Mouse (Mus musculus): Measurements from ENCODE around the gene Rhox3e. TPM values are rescaled to one million over a fixed set of nuclear protein-coding genes. Genes with fewer than 3 reads are reported as not detected.
"Not testable (repeated sequence)": the region's sequence is repeated elsewhere in the genome, so short reads cannot be mapped to it uniquely, and the experiment has no call there.

Gene Rhox3e
- polyA plus RNA-seq (2015; fragmentation: Nextera tagmentation; extraction: Ambion mirVana): not detected in 2 replicates

DNA sequence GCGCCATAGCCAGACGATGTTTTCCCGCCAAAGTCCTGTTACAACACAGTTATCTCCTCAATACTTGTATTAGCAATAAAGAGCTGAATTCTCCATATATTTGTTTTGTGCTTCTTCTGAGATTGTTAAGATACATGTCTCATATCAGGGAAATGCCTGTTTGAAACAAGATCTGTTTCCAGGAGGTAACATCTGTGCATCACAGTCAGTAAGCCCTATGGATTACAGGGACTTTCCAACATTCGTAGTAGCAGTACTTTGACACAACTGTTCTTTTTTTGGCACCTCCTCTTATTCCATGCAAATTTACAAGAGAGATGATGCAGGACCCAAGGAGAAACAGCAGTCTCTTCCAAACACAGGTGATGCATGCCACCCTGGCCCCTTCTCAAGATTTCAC lies at the start of gene Rhox3e:
Gene Rhox3e (plus strand): TSS at position 301 of the 400 bp plus-strand sequence.
- WGBS: no CpG with 5 or more reads among the region's 4 CpGs
- not testable (repeated sequence) for H3K9ac ChIP-seq (ENCODE audit: low read depth, low read length); H3K9me3 ChIP-seq (ENCODE audit: control insufficient read depth, low read length); H3K4me3 ChIP-seq (ENCODE audit: low read length); H3K4me2 ChIP-seq (ENCODE audit: low read length); H3K27me3 ChIP-seq (replicated peaks; ENCODE audit: control insufficient read depth, insufficient read depth, low read length); H3K4me1 ChIP-seq (ENCODE audit: control insufficient read depth, insufficient read depth, low read depth, low read length); H3K36me3 ChIP-seq (ENCODE audit: control insufficient read depth, insufficient read depth, low read length); ATAC-seq; H3K27ac ChIP-seq (ENCODE audit: low read depth, low read length)

DNA sequence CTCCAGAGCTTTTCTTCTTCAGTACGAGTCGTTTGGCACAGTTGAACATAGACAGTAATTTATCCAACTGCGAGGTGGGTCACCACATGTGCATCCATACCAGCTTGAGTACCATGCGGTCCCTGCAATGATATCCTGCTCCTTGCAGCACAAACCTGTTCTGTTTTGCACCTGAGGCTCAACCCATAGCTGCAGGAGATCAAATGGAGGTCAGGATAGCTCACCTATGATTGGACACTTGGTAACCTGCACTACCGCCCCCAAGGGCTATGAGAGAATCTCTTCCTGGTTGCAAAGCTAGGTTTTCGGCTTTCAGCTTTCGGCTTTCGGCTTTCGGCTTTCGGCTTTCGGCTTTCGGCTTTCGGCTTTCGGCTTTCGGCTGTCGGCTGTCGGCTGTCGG lies 27.8 kb upstream of the Rhox3e start, which contains the start of gene Rhox4d:
Gene Rhox4d (plus strand): TSS at position 301 of the 400 bp plus-strand sequence.
- not testable (repeated sequence) for ATAC-seq; H3K27me3 ChIP-seq (replicated peaks; ENCODE audit: control insufficient read depth, insufficient read depth, low read length); H3K4me2 ChIP-seq (ENCODE audit: low read length); H3K9ac ChIP-seq (ENCODE audit: low read depth, low read length); H3K27ac ChIP-seq (ENCODE audit: low read depth, low read length); H3K4me3 ChIP-seq (ENCODE audit: low read length); H3K9me3 ChIP-seq (ENCODE audit: control insufficient read depth, low read length); H3K36me3 ChIP-seq (ENCODE audit: control insufficient read depth, insufficient read depth, low read length); H3K4me1 ChIP-seq (ENCODE audit: control insufficient read depth, insufficient read depth, low read depth, low read length)
- WGBS: 95% methylated on average over 15 of the region's 18 CpGs

DNA sequence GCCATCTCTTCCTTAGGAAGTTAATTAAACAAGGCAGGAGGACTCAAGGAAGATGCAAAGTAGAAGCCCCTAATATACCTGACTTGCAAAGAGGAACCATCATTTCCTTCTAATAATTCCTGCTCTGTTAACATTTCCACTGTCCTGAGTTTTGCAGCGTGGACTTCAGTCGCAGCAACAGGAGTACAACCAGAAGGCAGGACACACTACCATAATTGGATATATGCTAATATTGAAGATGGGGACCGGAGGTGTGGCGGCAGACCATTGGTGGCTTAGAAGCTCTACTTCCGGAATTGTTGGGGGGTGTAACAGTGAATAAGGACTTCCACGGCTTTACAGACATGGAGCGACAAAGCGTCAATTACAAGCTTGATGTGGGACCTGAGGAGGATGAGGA lies 11.7 kb upstream of the Rhox3e start, which contains the start of gene Rhox2e:
Gene Rhox2e (plus strand): TSS at position 301 of the 400 bp plus-strand sequence.
- 100% methylated on average over 2 of the region's 8 CpGs for WGBS

DNA sequence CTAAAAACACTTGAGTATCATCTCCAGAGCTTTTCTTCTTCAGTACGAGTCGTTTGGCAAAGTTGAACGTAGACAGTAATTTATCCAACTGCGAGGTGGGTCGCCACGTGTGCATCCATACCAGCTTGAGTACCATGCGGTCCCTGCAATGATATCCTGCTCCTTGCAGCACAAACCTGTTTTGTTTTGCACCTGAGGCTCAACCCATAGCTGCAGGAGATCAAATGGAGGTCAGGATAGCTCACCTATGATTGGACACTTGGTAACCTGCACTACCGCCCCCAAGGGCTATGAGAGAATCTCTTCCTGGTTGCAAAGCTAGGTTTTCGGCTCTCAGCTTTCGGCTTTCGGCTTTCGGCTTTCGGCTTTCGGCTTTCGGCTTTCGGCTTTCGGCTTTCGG lies 15.3 kb downstream of the Rhox3e start, which contains the start of gene Rhox4e:
Gene Rhox4e (plus strand): TSS at position 301 of the 400 bp plus-strand sequence.
- not testable (repeated sequence) for H3K27ac ChIP-seq (ENCODE audit: low read depth, low read length); H3K4me1 ChIP-seq (ENCODE audit: control insufficient read depth, insufficient read depth, low read depth, low read length); ATAC-seq; H3K9ac ChIP-seq (ENCODE audit: low read depth, low read length); H3K9me3 ChIP-seq (ENCODE audit: control insufficient read depth, low read length); H3K4me2 ChIP-seq (ENCODE audit: low read length); H3K36me3 ChIP-seq (ENCODE audit: control insufficient read depth, insufficient read depth, low read length); H3K4me3 ChIP-seq (ENCODE audit: low read length); H3K27me3 ChIP-seq (replicated peaks; ENCODE audit: control insufficient read depth, insufficient read depth, low read length)
- 97% methylated on average over 10 of the region's 18 CpGs for WGBS

More for the DNA sequence above, 11.7 kb upstream of the Rhox3e start, which contains the start of gene Rhox2e:
- H3K9me3 ChIP-seq (ENCODE audit: control insufficient read depth, low read length); H3K27me3 ChIP-seq (replicated peaks; ENCODE audit: control insufficient read depth, insufficient read depth, low read length); H3K9ac ChIP-seq (ENCODE audit: low read depth, low read length); H3K4me3 ChIP-seq (ENCODE audit: low read length); H3K4me2 ChIP-seq (ENCODE audit: low read length); ATAC-seq; H3K27ac ChIP-seq (ENCODE audit: low read depth, low read length); H3K36me3 ChIP-seq (ENCODE audit: control insufficient read depth, insufficient read depth, low read length); H3K4me1 ChIP-seq (ENCODE audit: control insufficient read depth, insufficient read depth, low read depth, low read length): not testable (repeated sequence)

DNA sequence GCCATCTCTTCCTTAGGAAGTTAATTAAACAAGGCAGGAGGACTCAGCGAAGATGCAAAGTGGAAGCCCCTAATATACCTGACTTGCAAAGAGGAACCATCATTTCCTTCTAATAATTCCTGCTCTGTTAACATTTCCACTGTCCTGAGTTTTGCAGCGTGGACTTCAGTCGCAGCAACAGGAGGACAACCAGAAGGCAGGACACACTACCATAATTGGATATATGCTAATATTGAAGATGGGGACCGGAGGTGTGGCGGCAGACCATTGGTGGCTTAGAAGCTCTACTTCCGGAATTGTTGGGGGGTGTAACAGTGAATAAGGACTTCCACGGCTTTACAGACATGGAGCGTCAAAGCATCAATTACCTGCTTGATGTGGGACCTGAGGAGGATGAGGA lies 29.3 kb downstream of the Rhox3e start, which contains the start of gene Rhox2f:
Gene Rhox2f (plus strand): TSS at position 301 of the 400 bp plus-strand sequence.
- H3K27me3 ChIP-seq (replicated peaks; ENCODE audit: control insufficient read depth, insufficient read depth, low read length); H3K9ac ChIP-seq (ENCODE audit: low read depth, low read length); H3K9me3 ChIP-seq (ENCODE audit: control insufficient read depth, low read length); H3K27ac ChIP-seq (ENCODE audit: low read depth, low read length); H3K36me3 ChIP-seq (ENCODE audit: control insufficient read depth, insufficient read depth, low read length); H3K4me1 ChIP-seq (ENCODE audit: control insufficient read depth, insufficient read depth, low read depth, low read length); H3K4me3 ChIP-seq (ENCODE audit: low read length); H3K4me2 ChIP-seq (ENCODE audit: low read length); ATAC-seq: not testable (repeated sequence)
- 89% methylated on average over 6 of the region's 8 CpGs for WGBS

DNA sequence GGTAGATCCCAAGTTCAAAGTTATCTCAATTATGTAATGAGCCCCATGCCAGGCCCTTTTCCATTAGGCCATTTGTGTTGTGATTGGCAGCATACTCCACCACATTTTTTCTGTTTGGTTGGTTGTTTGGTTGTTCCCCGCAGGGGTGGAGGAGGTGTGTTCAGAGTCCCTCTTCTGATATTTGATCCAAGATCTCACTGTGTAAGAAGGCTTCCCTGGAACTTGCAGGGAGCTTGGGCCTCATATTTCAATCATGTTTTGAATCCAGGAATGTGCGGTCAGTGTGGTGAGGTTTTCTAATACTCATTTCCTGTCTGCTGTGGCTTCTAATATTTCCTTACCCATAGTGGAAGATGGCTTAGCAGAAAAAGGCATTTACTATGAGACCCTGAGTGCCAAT lies 30.8 kb downstream of the Rhox3e start:
- not testable (repeated sequence) for H3K36me3 ChIP-seq (ENCODE audit: control insufficient read depth, insufficient read depth, low read length); H3K27ac ChIP-seq (ENCODE audit: low read depth, low read length); ATAC-seq; H3K4me1 ChIP-seq (ENCODE audit: control insufficient read depth, insufficient read depth, low read depth, low read length); H3K4me2 ChIP-seq (ENCODE audit: low read length); H3K4me3 ChIP-seq (ENCODE audit: low read length); H3K9me3 ChIP-seq (ENCODE audit: control insufficient read depth, low read length); H3K9ac ChIP-seq (ENCODE audit: low read depth, low read length); H3K27me3 ChIP-seq (replicated peaks; ENCODE audit: control insufficient read depth, insufficient read depth, low read length)
- WGBS: 80% methylated on average over 2 of the region's 2 CpGs

DNA sequence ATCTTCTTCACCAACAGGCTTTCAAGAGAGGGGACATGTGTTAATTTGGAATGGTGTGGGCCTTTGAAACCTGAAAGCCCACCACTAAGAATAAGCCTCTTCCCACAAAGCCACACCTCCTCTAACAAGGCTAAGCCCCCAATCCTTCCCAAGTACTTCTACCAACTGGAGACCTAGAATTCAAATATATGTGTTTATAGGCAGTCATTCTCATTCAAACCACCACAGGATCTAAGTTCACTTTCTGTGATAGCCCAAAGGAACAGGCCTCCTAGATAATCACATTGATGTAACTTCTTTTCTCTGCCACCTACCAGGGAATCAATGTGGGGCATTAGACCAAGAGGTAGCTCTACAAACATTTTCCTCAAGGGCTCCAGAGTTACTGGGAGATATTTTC lies 38.9 kb downstream of the Rhox3e start, which contains the start of gene Rhox3f:
Gene Rhox3f (plus strand): TSS at position 301 of the 400 bp plus-strand sequence.
- H3K9me3 ChIP-seq (ENCODE audit: control insufficient read depth, low read length); H3K9ac ChIP-seq (ENCODE audit: low read depth, low read length); H3K27ac ChIP-seq (ENCODE audit: low read depth, low read length); ATAC-seq; H3K4me1 ChIP-seq (ENCODE audit: control insufficient read depth, insufficient read depth, low read depth, low read length); H3K4me3 ChIP-seq (ENCODE audit: low read length); H3K4me2 ChIP-seq (ENCODE audit: low read length); H3K27me3 ChIP-seq (replicated peaks; ENCODE audit: control insufficient read depth, insufficient read depth, low read length); H3K36me3 ChIP-seq (ENCODE audit: control insufficient read depth, insufficient read depth, low read length): not testable (repeated sequence)

Other genes starting within 250 kb of the Rhox3e start
- gene Rhox3a2, start 162.0 kb upstream of the Rhox3e start, polyA plus RNA-seq (2015; fragmentation: Nextera tagmentation; extraction: Ambion mirVana): not detected in 2 replicates
- not detected in 2 replicates for gene Rhox4a2, start 151.2 kb upstream of the Rhox3e start, polyA plus RNA-seq (2015; fragmentation: Nextera tagmentation; extraction: Ambion mirVana)
- gene Rhox2b, start 130.0 kb upstream of the Rhox3e start, polyA plus RNA-seq (2015; fragmentation: Nextera tagmentation; extraction: Ambion mirVana): not detected in 2 replicates
- not detected in 2 replicates for gene Rhox4b, start 109.5 kb upstream of the Rhox3e start, polyA plus RNA-seq (2015; fragmentation: Nextera tagmentation; extraction: Ambion mirVana)
- gene Rhox2c, start 88.3 kb upstream of the Rhox3e start, polyA plus RNA-seq (2015; fragmentation: Nextera tagmentation; extraction: Ambion mirVana): not detected in 2 replicates
- gene Rhox3c, start 83.4 kb upstream of the Rhox3e start, polyA plus RNA-seq (2015; fragmentation: Nextera tagmentation; extraction: Ambion mirVana): not detected in 2 replicates
- not detected in 2 replicates for gene Rhox4c, start 61.7 kb upstream of the Rhox3e start, polyA plus RNA-seq (2015; fragmentation: Nextera tagmentation; extraction: Ambion mirVana)
- not detected in 2 replicates for gene Rhox2d, start 48.6 kb upstream of the Rhox3e start, polyA plus RNA-seq (2015; fragmentation: Nextera tagmentation; extraction: Ambion mirVana)
- not detected in 2 replicates for gene Rhox4d, start 27.7 kb upstream of the Rhox3e start, polyA plus RNA-seq (2015; fragmentation: Nextera tagmentation; extraction: Ambion mirVana)
- gene Rhox2e, start 11.6 kb upstream of the Rhox3e start, polyA plus RNA-seq (2015; fragmentation: Nextera tagmentation; extraction: Ambion mirVana): not detected in 2 replicates
- not detected in 2 replicates for gene Rhox4e, start 15.4 kb downstream of the Rhox3e start, polyA plus RNA-seq (2015; fragmentation: Nextera tagmentation; extraction: Ambion mirVana)
- gene Rhox2f, start 29.4 kb downstream of the Rhox3e start, polyA plus RNA-seq (2015; fragmentation: Nextera tagmentation; extraction: Ambion mirVana): not detected in 2 replicates
- gene Rhox3f, start 39.0 kb downstream of the Rhox3e start, polyA plus RNA-seq (2015; fragmentation: Nextera tagmentation; extraction: Ambion mirVana): not detected in 2 replicates
- gene Rhox4f, start 65.7 kb downstream of the Rhox3e start, polyA plus RNA-seq (2015; fragmentation: Nextera tagmentation; extraction: Ambion mirVana): not detected in 2 replicates
- not detected in 2 replicates for gene Rhox3g, start 86.6 kb downstream of the Rhox3e start, polyA plus RNA-seq (2015; fragmentation: Nextera tagmentation; extraction: Ambion mirVana)
- gene Rhox2g, start 101.5 kb downstream of the Rhox3e start, polyA plus RNA-seq (2015; fragmentation: Nextera tagmentation; extraction: Ambion mirVana): not detected in 2 replicates
- not detected in 2 replicates for gene Rhox4g, start 109.3 kb downstream of the Rhox3e start, polyA plus RNA-seq (2015; fragmentation: Nextera tagmentation; extraction: Ambion mirVana)
- not detected in 2 replicates for gene Rhox3h, start 126.7 kb downstream of the Rhox3e start, polyA plus RNA-seq (2015; fragmentation: Nextera tagmentation; extraction: Ambion mirVana)
- not detected in 2 replicates for gene Rhox2h, start 131.3 kb downstream of the Rhox3e start, polyA plus RNA-seq (2015; fragmentation: Nextera tagmentation; extraction: Ambion mirVana)

Data from hindbrain, embryonic 16.5 days (tissue).